Mouse (Mus musculus): ENCODE measurements around the gene Gm3250. TPM values are rescaled to one million over a fixed set of nuclear protein-coding genes. Genes with fewer than 3 reads are reported as not detected.
"Not testable (repeated sequence)": the region's sequence is repeated elsewhere in the genome, so short reads cannot be mapped to it uniquely, and the experiment has no call there.

Gm3250 gene
- polyA plus RNA-seq, 1 experiment from 2014 or later, result not detected

GRCm38 (mm10) chr10:77741924-77742688, 40.2 kb downstream of the Gm3250 start, which contains the start of gene Gm18596:
Gm18596 (minus strand) TSS chr10:77742638.
- 47% methylated on average over 5 of the region's 5 CpGs for WGBS
- H3K36me3 ChIP-seq, result not testable (repeated sequence)

GRCm38 (mm10) chr10:77738929-77739328, 43.4 kb downstream of the Gm3250 start:
- no peaks in the 10 kb centered on the region for H3K4me1 ChIP-seq
- no peak overlapping the region for H3K9ac ChIP-seq (replicated peaks)
- no peaks in the 10 kb centered on the region for H3K27me3 ChIP-seq
- H3K4me2 ChIP-seq (replicated peaks), result no peak overlapping the region
- no peak overlapping the region for H3K27ac ChIP-seq (replicated peaks)
- no peaks in the 10 kb centered on the region; the same call in 1 of the 2 replicates for H3K9me3 ChIP-seq
- H3K36me3 ChIP-seq, result no peaks in the 10 kb centered on the region
- H3K4me3 ChIP-seq, result no peak overlapping the region
- WGBS, result 94% methylated on average over 4 of the region's 4 CpGs
- no peak for ATAC-seq (replicated peaks)

More at GRCm38 (mm10) chr10:77741924-77742688, 40.2 kb downstream of the Gm3250 start, which contains the start of gene Gm18596:
- not testable (repeated sequence) for H3K9ac ChIP-seq (replicated peaks); H3K9me3 ChIP-seq; H3K4me2 ChIP-seq (replicated peaks); H3K4me1 ChIP-seq; ATAC-seq (replicated peaks); H3K27me3 ChIP-seq; H3K4me3 ChIP-seq
- 0 out of 2 replicates have a peak within 1 kb of the TSS, but pooled peaks have one; percentile 15 for H3K27ac ChIP-seq (replicated peaks)

GRCm38 (mm10) chr10:77735928-77736327, 46.4 kb downstream of the Gm3250 start:
- H3K9me3 ChIP-seq, result no peaks in the 10 kb centered on the region; the same call in 1 of the 2 replicates
- H3K27ac ChIP-seq (replicated peaks), result no peak overlapping the region
- no peak overlapping the region for H3K4me3 ChIP-seq
- no peak overlapping the region for H3K9ac ChIP-seq (replicated peaks)
- ATAC-seq (replicated peaks), result no peak
- WGBS, result 93% methylated on average over 1 of the region's 1 CpGs
- no peaks in the 10 kb centered on the region for H3K36me3 ChIP-seq
- no peaks in the 10 kb centered on the region for H3K4me1 ChIP-seq
- H3K4me2 ChIP-seq (replicated peaks), result no peak overlapping the region
- H3K27me3 ChIP-seq, result no peaks in the 10 kb centered on the region

Other genes starting within 250 kb of the Gm3250 start
- 67.5 and 71.0 TPM in 2 replicates for gene Pttg1ip, start 200.8 kb downstream of the Gm3250 start, polyA plus RNA-seq (2015; fragmentation: Nextera tagmentation; extraction: Ambion mirVana)
- gene Sumo3, start 176.4 kb downstream of the Gm3250 start, polyA plus RNA-seq (2015; fragmentation: Nextera tagmentation; extraction: Ambion mirVana), result 318 and 322 TPM in 2 replicates
- gene Gm49325, start 176.3 kb downstream of the Gm3250 start, polyA plus RNA-seq (2015; fragmentation: Nextera tagmentation; extraction: Ambion mirVana), result 4.2 and 8.6 TPM in 2 replicates
- 108 and 117 TPM in 2 replicates for gene Ube2g2, start 160.3 kb downstream of the Gm3250 start, polyA plus RNA-seq (2015; fragmentation: Nextera tagmentation; extraction: Ambion mirVana)
- gene Tspear, start 96.0 kb downstream of the Gm3250 start, polyA plus RNA-seq (2015; fragmentation: Nextera tagmentation; extraction: Ambion mirVana), result 0.17 and 0.52 TPM in 2 replicates
- not detected in 2 replicates for gene Gm19402, start 91.8 kb downstream of the Gm3250 start, polyA plus RNA-seq (2015; fragmentation: Nextera tagmentation; extraction: Ambion mirVana)
- gene Gm9508, start 85.3 kb downstream of the Gm3250 start, polyA plus RNA-seq (2015; fragmentation: Nextera tagmentation; extraction: Ambion mirVana), result not detected in 2 replicates
- gene Gm10272, start 75.9 kb downstream of the Gm3250 start, polyA plus RNA-seq (2015; fragmentation: Nextera tagmentation; extraction: Ambion mirVana), result not detected in 2 replicates
- not detected in 2 replicates for gene Gm10024, start 71.1 kb downstream of the Gm3250 start, polyA plus RNA-seq (2015; fragmentation: Nextera tagmentation; extraction: Ambion mirVana)
- not detected in 2 replicates for gene Gm10142, start 66.7 kb downstream of the Gm3250 start, polyA plus RNA-seq (2015; fragmentation: Nextera tagmentation; extraction: Ambion mirVana)
- gene Krtap12-1, start 61.9 kb downstream of the Gm3250 start, polyA plus RNA-seq (2015; fragmentation: Nextera tagmentation; extraction: Ambion mirVana), result not detected in 2 replicates
- gene Gm10100, start 56.1 kb downstream of the Gm3250 start, polyA plus RNA-seq (2015; fragmentation: Nextera tagmentation; extraction: Ambion mirVana), result not detected in 2 replicates
- not detected in 2 replicates for gene Gm18596, start 39.9 kb downstream of the Gm3250 start, polyA plus RNA-seq (2015; fragmentation: Nextera tagmentation; extraction: Ambion mirVana)
- not detected in 2 replicates for gene Gm9736, start 31.2 kb downstream of the Gm3250 start, polyA plus RNA-seq (2015; fragmentation: Nextera tagmentation; extraction: Ambion mirVana)
- gene Gm3233, start 22.9 kb downstream of the Gm3250 start, polyA plus RNA-seq (2015; fragmentation: Nextera tagmentation; extraction: Ambion mirVana), result not detected in 2 replicates
- not detected in 2 replicates for gene Gm3238, start 11.2 kb downstream of the Gm3250 start, polyA plus RNA-seq (2015; fragmentation: Nextera tagmentation; extraction: Ambion mirVana)
- gene Gm7138, start 5.6 kb downstream of the Gm3250 start, polyA plus RNA-seq (2015; fragmentation: Nextera tagmentation; extraction: Ambion mirVana), result not detected in 2 replicates
- gene Gm7137, start 5.7 kb upstream of the Gm3250 start, polyA plus RNA-seq (2015; fragmentation: Nextera tagmentation; extraction: Ambion mirVana), result not detected in 2 replicates
- gene Gm9639, start 12.5 kb upstream of the Gm3250 start, polyA plus RNA-seq (2015; fragmentation: Nextera tagmentation; extraction: Ambion mirVana), result not detected in 2 replicates
- gene Gm19668, start 16.6 kb upstream of the Gm3250 start, polyA plus RNA-seq (2015; fragmentation: Nextera tagmentation; extraction: Ambion mirVana), result not detected in 2 replicates
- gene Gm9507, start 29.3 kb upstream of the Gm3250 start, polyA plus RNA-seq (2015; fragmentation: Nextera tagmentation; extraction: Ambion mirVana), result not detected in 2 replicates
- not detected in 2 replicates for gene Gm2696, start 32.1 kb upstream of the Gm3250 start, polyA plus RNA-seq (2015; fragmentation: Nextera tagmentation; extraction: Ambion mirVana)
- not detected in 2 replicates for gene Krtap10-4, start 44.6 kb upstream of the Gm3250 start, polyA plus RNA-seq (2015; fragmentation: Nextera tagmentation; extraction: Ambion mirVana)
- not detected in 2 replicates for gene Krtap10-10, start 53.4 kb upstream of the Gm3250 start, polyA plus RNA-seq (2015; fragmentation: Nextera tagmentation; extraction: Ambion mirVana)
- gene Gm36176, start 64.3 kb upstream of the Gm3250 start, polyA plus RNA-seq (2015; fragmentation: Nextera tagmentation; extraction: Ambion mirVana), result not detected in 2 replicates
- gene Gm10318, start 70.3 kb upstream of the Gm3250 start, polyA plus RNA-seq (2015; fragmentation: Nextera tagmentation; extraction: Ambion mirVana), result not detected in 2 replicates
- gene Gm3285, start 79.4 kb upstream of the Gm3250 start, polyA plus RNA-seq (2015; fragmentation: Nextera tagmentation; extraction: Ambion mirVana), result not detected in 2 replicates
- gene Lrrc3, start 120.0 kb upstream of the Gm3250 start, polyA plus RNA-seq (2015; fragmentation: Nextera tagmentation; extraction: Ambion mirVana), result 11.1 and 11.3 TPM in 2 replicates
- gene Trpm2, start 188.0 kb upstream of the Gm3250 start, polyA plus RNA-seq (2015; fragmentation: Nextera tagmentation; extraction: Ambion mirVana), result 2.6 and 2.8 TPM in 2 replicates
- gene 1810043G02Rik, start 196.0 kb upstream of the Gm3250 start, polyA plus RNA-seq (2015; fragmentation: Nextera tagmentation; extraction: Ambion mirVana), result 35.0 and 37.1 TPM in 2 replicates
- gene Pfkl, start 227.5 kb upstream of the Gm3250 start, polyA plus RNA-seq (2015; fragmentation: Nextera tagmentation; extraction: Ambion mirVana), result 105 and 107 TPM in 2 replicates